Mouse (Mus musculus) layer of hippocampus, postnatal 14 days (tissue): ENCODE results near the gene Arx. TPM values are rescaled to one million over a fixed set of nuclear protein-coding genes. Genes with fewer than 3 reads are reported as not detected.

Experiments
- DNase-seq, 2 experiments: peaks; one replicate each; pipeline ENCODE4 v3.0.0; 2021 to 2022; ENCODE audit warnings: low spot score in 2 of 2, mixed read lengths in 1 of 2
- long read RNA-seq, 2 experiments: library from polyadenylated mRNA; stranded (forward); transcript quantifications; one replicate each; pipeline ENCODE4 v2.0.0; 2021
- total RNA-seq, 2 experiments: library from RNA; stranded (reverse); gene quantifications; 2 replicates each; pipeline ENCODE4 v1.2.3; 2021

Gene Arx
- total RNA-seq, result 10 to 100 TPM; 14.8 to 16.8 TPM
- long read RNA-seq, experiment 1, partial matches to known transcripts, result 9 of 15 reads
- long read RNA-seq, experiment 1, other reads (novel, unspliced or antisense), result 1 of 15 reads
- long read RNA-seq, experiment 2, transcript Arx-201 (5 exons, 2,881 nt), result major isoform, 10 of 21 reads
- long read RNA-seq, experiment 2, partial matches to known transcripts, result 7 of 21 reads
- long read RNA-seq, experiment 2, other reads (novel, unspliced or antisense), result 3 of 21 reads

GRCm38 (mm10) chrX:93286291-93286893, at the start of gene Arx:
Arx (plus strand) TSS chrX:93286445.
- peak in 1 of 2 experiments; percentile 70 for DNase-seq

GRCm38 (mm10) chrX:93251329-93251728, 34.9 kb upstream of the Arx start:
- no peak for DNase-seq

- DNase-seq, result peak in 1 of 2 experiments; percentile 1
These were observed 10.6 kb upstream of the Arx start for GRCm38 (mm10) chrX:93275689-93276088.

- no peak for DNase-seq
These were observed 6.3 kb upstream of the Arx start for GRCm38 (mm10) chrX:93279940-93280339.

GRCm38 (mm10) chrX:93281028-93281723, 5.1 kb upstream of the Arx start:
- peak in 1 of 2 experiments; percentile 66 for DNase-seq

- DNase-seq, result no peak
These were observed 4.5 kb upstream of the Arx start for GRCm38 (mm10) chrX:93281756-93282155.

GRCm38 (mm10) chrX:93285091-93285490, 1.2 kb upstream of the Arx start:
- no peak for DNase-seq

- no peak for DNase-seq
These were observed 2.1 kb downstream of the Arx start for GRCm38 (mm10) chrX:93288339-93288738.

GRCm38 (mm10) chrX:93289076-93289475, 2.8 kb downstream of the Arx start:
- DNase-seq, result no peak

GRCm38 (mm10) chrX:93289851-93290380, 3.7 kb downstream of the Arx start:
- DNase-seq, result peak in 1 of 2 experiments; percentile 40

GRCm38 (mm10) chrX:93292031-93292430, 5.8 kb downstream of the Arx start:
- DNase-seq, result no peak

GRCm38 (mm10) chrX:93294736-93295490, 8.7 kb downstream of the Arx start:
- no peak for DNase-seq

- DNase-seq, result no peak
These were observed 9.6 kb downstream of the Arx start for GRCm38 (mm10) chrX:93295819-93296218.

- DNase-seq, result no peak
These were observed 10.8 kb downstream of the Arx start for GRCm38 (mm10) chrX:93297001-93297441.

GRCm38 (mm10) chrX:93299046-93299626, 12.9 kb downstream of the Arx start:
- no peak for DNase-seq

GRCm38 (mm10) chrX:93299771-93300170, 13.5 kb downstream of the Arx start:
- no peak for DNase-seq

- no peak for DNase-seq
These were observed 14.1 kb downstream of the Arx start for GRCm38 (mm10) chrX:93300183-93300815.

GRCm38 (mm10) chrX:93301798-93302197, 15.6 kb downstream of the Arx start:
- DNase-seq, result no peak

GRCm38 (mm10) chrX:93305780-93306179, 19.5 kb downstream of the Arx start:
- no peak for DNase-seq

GRCm38 (mm10) chrX:93317577-93317976, 31.3 kb downstream of the Arx start:
- DNase-seq, result no peak
